Comparison of ENCODE assay signal across 9 mouse cellular contexts in genomic region chr5:140418106-140418488, GRCm38 (mm10). TPM values are rescaled to one million over a fixed set of nuclear protein-coding genes. Genes with fewer than 3 reads are reported as not detected.
DNase-seq lines count a peak whose midpoint lies in the region; ATAC-seq and TF ChIP-seq lines count a peak whose summit lies in the region.
"Had no signal": no experiment of that assay in that cellular context is flagged by ENCODE, and none has a peak within 500 bp of the region (broad histone marks: within the 10 kb centered on the region; RNA-seq: fewer than 3 reads in every experiment).

No protein-coding gene starts in this region.

- peaks cover 18% of the 10 kb centered on the region for H3K4me1 ChIP-seq in heart, embryonic 12.5 days (replicated peaks)
- H3K4me1 ChIP-seq in ES-Bruce4 (ENCODE audit: control insufficient read depth, insufficient read depth, low read length), result no peaks in the 10 kb centered on the region
- H3K4me1 ChIP-seq in limb, embryonic 11.5 days (ENCODE audit: control insufficient read depth, insufficient read depth, low read length), result peaks cover 7% of the 10 kb centered on the region
- peaks cover 18% of the 10 kb centered on the region for H3K4me1 ChIP-seq in neural tube, embryonic 14.5 days (ENCODE audit: control insufficient read depth, insufficient read depth, low read length)

- TF ChIP-seq EP300 in ES-Bruce4 (IDR thresholded peaks at IDR 0.05; ENCODE audit: insufficient read depth, low read depth, low read length), result no peak

- no peak for DNase-seq in heart, adult 11 months
- peak; percentile 38 for DNase-seq in limb, embryonic 11.5 days (ENCODE audit: low spot score)
- DNase-seq in adrenal gland, adult (ENCODE audit: inconsistent age in 2 of 2, low spot score in 1 of 2), result no peak
- DNase-seq in urinary bladder, postnatal 25 days (ENCODE audit: low spot score), result no peak

- no peaks in the 10 kb centered on the region for H3K9me3 ChIP-seq in heart, embryonic 12.5 days (replicated peaks)
- no peaks in the 10 kb centered on the region for H3K9me3 ChIP-seq in ES-Bruce4 (replicated peaks; ENCODE audit: control insufficient read depth, insufficient read depth, low read length, poor library complexity, severe bottlenecking)
- no peaks in the 10 kb centered on the region for H3K9me3 ChIP-seq in limb, embryonic 11.5 days (ENCODE audit: control insufficient read depth, low read length)
- H3K9me3 ChIP-seq in neural tube, embryonic 14.5 days (ENCODE audit: control insufficient read depth, low read length), result no peaks in the 10 kb centered on the region

- H3K9ac ChIP-seq in heart, embryonic 12.5 days, result peak overlapping the region; percentile 81
- peak overlapping the region; percentile 70 for H3K9ac ChIP-seq in ES-Bruce4 (ENCODE audit: low read depth, poor library complexity, severe bottlenecking)
- peak overlapping the region; percentile 88 for H3K9ac ChIP-seq in limb, embryonic 11.5 days (ENCODE audit: low read length)
- H3K9ac ChIP-seq in neural tube, embryonic 14.5 days (replicated peaks; ENCODE audit: low read depth, low read length), result peak overlapping the region; percentile 98

- TF ChIP-seq CTCF in ES-Bruce4 (IDR thresholded peaks at IDR 0.05; ENCODE audit: low read depth, low read length), result no peak

- H3K27ac ChIP-seq in heart, embryonic 12.5 days (ENCODE audit: poor library complexity, severe bottlenecking), result peak overlapping the region; percentile 96
- H3K27ac ChIP-seq in ES-Bruce4 (ENCODE audit: insufficient read depth, low read length), result peak overlapping the region; percentile 39
- H3K27ac ChIP-seq in limb, embryonic 11.5 days (replicated peaks; ENCODE audit: low read depth, low read length), result peak overlapping the region; percentile 88
- H3K27ac ChIP-seq in neural tube, embryonic 14.5 days (ENCODE audit: low read depth, low read length), result peak overlapping the region; percentile 89

- H3K4me2 ChIP-seq in heart, embryonic 12.5 days, result peak overlapping the region; percentile 85
- peak overlapping the region; percentile 65 for H3K4me2 ChIP-seq in limb, embryonic 11.5 days (ENCODE audit: low read depth, severe bottlenecking)
- peak overlapping the region; percentile 93 for H3K4me2 ChIP-seq in neural tube, embryonic 14.5 days (ENCODE audit: low read depth, low read length)

- H3K4me3 ChIP-seq in heart, embryonic 12.5 days, result peak overlapping the region; percentile 79
- peak overlapping the region; percentile 83 for H3K4me3 ChIP-seq in ES-Bruce4 (ENCODE audit: low read depth, low read length)
- peak overlapping the region; percentile 99 for H3K4me3 ChIP-seq in limb, embryonic 11.5 days (ENCODE audit: low read depth, low read length)
- peak overlapping the region; percentile 99 for H3K4me3 ChIP-seq in neural tube, embryonic 14.5 days (ENCODE audit: low read depth, low read length)

- no peaks in the 10 kb centered on the region for H3K27me3 ChIP-seq in heart, embryonic 12.5 days (replicated peaks)
- no peaks in the 10 kb centered on the region for H3K27me3 ChIP-seq in ES-Bruce4 (ENCODE audit: control insufficient read depth, insufficient read depth, low read length, poor library complexity, severe bottlenecking)
- no peaks in the 10 kb centered on the region for H3K27me3 ChIP-seq in limb, embryonic 11.5 days (ENCODE audit: control insufficient read depth, insufficient read depth, low read length)
- no peaks in the 10 kb centered on the region for H3K27me3 ChIP-seq in neural tube, embryonic 14.5 days (ENCODE audit: control insufficient read depth, insufficient read depth, low read length)

- 2% methylated on average over 12 of the region's 12 CpGs for WGBS in heart, embryonic 12.5 days
- under 1% methylated on average over 12 of the region's 12 CpGs for WGBS in limb, embryonic 11.5 days
- 1% methylated on average over 12 of the region's 12 CpGs for WGBS in neural tube, embryonic 14.5 days

- TF ChIP-seq POLR2A in ES-Bruce4 (IDR thresholded peaks at IDR 0.05; ENCODE audit: insufficient read depth, low read length), result no peak

- ATAC-seq in heart, embryonic 12.5 days (ENCODE audit: insufficient number of reproducible peaks, low FRiP score), result no peak
- ATAC-seq in erythroid progenitor cell, adult 5-6 weeks (replicated peaks; ENCODE audit: low FRiP score, poor library complexity, severe bottlenecking), result peak; percentile 1; the same call in 1 of the 2 replicates
- no peak for ATAC-seq in limb, embryonic 11.5 days (ENCODE audit: insufficient number of reproducible peaks, low FRiP score, low TSS enrichment, low read depth)
- ATAC-seq in neural tube, embryonic 14.5 days (ENCODE audit: low read depth), result no peak

- H3K36me3 ChIP-seq in heart, embryonic 12.5 days, result peaks cover 2% of the 10 kb centered on the region
- peaks cover 4% of the 10 kb centered on the region for H3K36me3 ChIP-seq in ES-Bruce4 (ENCODE audit: control insufficient read depth, insufficient read depth, low read length, poor library complexity, severe bottlenecking)
- peaks cover 5% of the 10 kb centered on the region for H3K36me3 ChIP-seq in limb, embryonic 11.5 days (ENCODE audit: control insufficient read depth, insufficient read depth, low read length)
- no peaks in the 10 kb centered on the region for H3K36me3 ChIP-seq in neural tube, embryonic 14.5 days (ENCODE audit: control insufficient read depth, insufficient read depth, low read length)

RNA-seq across cellular contexts. Expression of gene Eif3b, which starts 1.0 kb away (rescaled TPM):
- polyA plus RNA-seq in heart, embryonic 12.5 days (2016; fragmentation: Nextera tagmentation; extraction: Ambion mirVana), result 128 and 138 TPM in 2 replicates
- 250 and 283 TPM in 2 replicates for polyA plus RNA-seq in ES-Bruce4 (2011; ENCODE audit: insufficient read depth, insufficient read length, low read depth, missing spikeins)
- total RNA-seq in erythroid progenitor cell, adult 5-6 weeks (2015; ENCODE audit: low replicate concordance), result 44.7 and 110 TPM in 2 replicates
- 43.6 and 66.2 TPM in 2 replicates for total RNA-seq in erythroid progenitor cell, adult 5-6 weeks (2017; ENCODE audit: low replicate concordance)
- polyA plus RNA-seq in limb, embryonic 11.5 days (2014; fragmentation: Nextera tagmentation; extraction: Ambion mirVana), result 210 and 212 TPM in 2 replicates
- polyA plus RNA-seq in neural tube, embryonic 14.5 days (2014; fragmentation: Nextera tagmentation; extraction: Ambion mirVana), result 83.9 and 102 TPM in 2 replicates

RNA-seq across cellular contexts. Expression of gene Gm4869, which starts 27.3 kb away (rescaled TPM):
- polyA plus RNA-seq in heart, embryonic 12.5 days (2016; fragmentation: Nextera tagmentation; extraction: Ambion mirVana), result 0.06 TPM in 1 of 2 replicates, not detected in the other
- polyA plus RNA-seq in ES-Bruce4 (2011; ENCODE audit: insufficient read depth, insufficient read length, low read depth, missing spikeins), result 0.19 and 0.30 TPM in 2 replicates
- total RNA-seq in erythroid progenitor cell, adult 5-6 weeks (2015; ENCODE audit: low replicate concordance), result not detected in 2 replicates
- not detected in 2 replicates for total RNA-seq in erythroid progenitor cell, adult 5-6 weeks (2017; ENCODE audit: low replicate concordance)
- polyA plus RNA-seq in limb, embryonic 11.5 days (2014; fragmentation: Nextera tagmentation; extraction: Ambion mirVana), result not detected in 2 replicates
- not detected in 2 replicates for polyA plus RNA-seq in neural tube, embryonic 14.5 days (2014; fragmentation: Nextera tagmentation; extraction: Ambion mirVana)
- total RNA-seq: layer of hippocampus, adult 18-20 months had no signal

RNA-seq across cellular contexts. Expression of gene Snx8, which starts 29.0 kb away (rescaled TPM):
- 15.2 and 16.5 TPM in 2 replicates for polyA plus RNA-seq in heart, embryonic 12.5 days (2016; fragmentation: Nextera tagmentation; extraction: Ambion mirVana)
- 24.8 and 26.1 TPM in 2 replicates for polyA plus RNA-seq in ES-Bruce4 (2011; ENCODE audit: insufficient read depth, insufficient read length, low read depth, missing spikeins)
- total RNA-seq in erythroid progenitor cell, adult 5-6 weeks (2015; ENCODE audit: low replicate concordance), result 0.84 and 1.1 TPM in 2 replicates
- 1.0 TPM in 1 of 2 replicates, not detected in the other for total RNA-seq in erythroid progenitor cell, adult 5-6 weeks (2017; ENCODE audit: low replicate concordance)
- 9.7 and 10.1 TPM in 2 replicates for polyA plus RNA-seq in limb, embryonic 11.5 days (2014; fragmentation: Nextera tagmentation; extraction: Ambion mirVana)
- 11.8 and 15.4 TPM in 2 replicates for polyA plus RNA-seq in neural tube, embryonic 14.5 days (2014; fragmentation: Nextera tagmentation; extraction: Ambion mirVana)

Comparison
In these comparisons a context has a peak if more than half of its experiments do, and no peak if none do; other contexts are left out.
1. H3K27ac ChIP-seq: peak in every context shown above with its lines; median percentile 96 in heart, embryonic 12.5 days; 89 in neural tube, embryonic 14.5 days; 88 in limb, embryonic 11.5 days; 39 in ES-Bruce4.